Mouse (Mus musculus): ENCODE measurements around the gene Csrp2. TPM values are rescaled to one million over a fixed set of nuclear protein-coding genes. Genes with fewer than 3 reads are reported as not detected.

Csrp2 gene
- polyA plus RNA-seq, 1 experiment from 2014 or later, result 15.7 TPM

DNA sequence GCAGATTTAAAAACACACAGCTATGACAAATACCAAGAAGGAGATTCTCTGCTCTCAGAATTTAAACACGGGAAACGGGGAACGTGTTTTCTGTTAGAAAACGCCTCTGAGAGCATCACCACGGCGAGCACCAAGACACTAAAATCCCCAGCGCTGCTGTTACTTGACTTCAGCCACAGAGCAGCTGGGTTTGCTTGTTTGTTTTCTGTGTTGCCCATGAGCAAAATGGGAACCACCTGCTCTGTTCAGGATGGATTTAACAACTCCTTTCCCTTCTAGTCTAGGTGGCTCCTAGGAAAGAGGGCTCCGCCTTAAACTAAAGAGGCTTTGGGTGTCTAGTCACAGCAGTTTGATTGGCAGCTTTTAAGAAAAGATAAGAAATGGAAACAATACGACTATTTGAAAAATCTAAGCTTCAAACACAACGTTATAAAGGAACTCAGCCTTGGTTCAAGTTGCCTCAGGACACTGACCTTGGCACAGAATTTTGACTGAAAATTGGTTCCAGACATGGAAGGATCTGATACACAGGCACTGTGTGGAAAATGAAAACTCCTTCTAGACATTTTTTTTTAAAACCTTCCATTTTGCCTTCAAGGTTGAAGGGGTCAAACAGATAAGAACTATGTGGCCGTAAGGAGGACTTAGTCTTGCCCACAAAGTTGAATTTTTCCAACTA, 2.8 kb upstream of the Csrp2 start:
- H3K36me3 ChIP-seq (replicated peaks), result no peaks in the 10 kb centered on the region
- ATAC-seq (ENCODE audit: insufficient read depth), result no peak
- H3K27ac ChIP-seq (replicated peaks), result no peak overlapping the region
- no peak overlapping the region for H3K4me2 ChIP-seq
- no peaks in the 10 kb centered on the region for H3K9me3 ChIP-seq (replicated peaks)
- H3K9ac ChIP-seq, result no peak overlapping the region
- H3K4me1 ChIP-seq (replicated peaks), result peaks cover 25% of the 10 kb centered on the region
- no peak overlapping the region for H3K4me3 ChIP-seq (replicated peaks)
- H3K27me3 ChIP-seq, result peaks cover 33% of the 10 kb centered on the region
- 68% methylated on average over 11 of the region's 11 CpGs for WGBS (ENCODE audit: insufficient replicate concordance)

DNA sequence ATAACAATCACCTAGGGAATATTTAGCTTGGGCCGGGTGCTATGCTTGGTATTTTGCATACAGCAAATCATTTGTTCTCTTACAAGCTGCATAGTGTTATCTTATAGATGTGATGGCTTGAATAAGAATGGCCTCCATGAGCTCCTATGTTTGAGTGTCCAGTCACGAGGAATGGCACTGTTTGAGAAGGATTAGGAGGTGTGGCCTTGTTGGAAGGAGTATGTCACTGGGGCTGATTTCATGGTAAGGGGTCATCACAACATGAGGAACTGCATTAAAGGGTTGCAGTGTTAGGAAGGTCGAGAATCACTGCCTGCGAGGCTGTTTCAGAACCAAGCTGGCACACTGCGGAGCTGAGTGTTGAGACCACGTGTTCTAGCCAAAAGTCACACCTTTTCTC, 2.1 kb upstream of the Csrp2 start:
- no peak for ATAC-seq (ENCODE audit: insufficient read depth)
- Histone ChIP-seq H3K9me3 (replicated peaks) (no peaks in the 10 kb centered on the region), H3K9ac (no peak overlapping the region), H3K36me3 (replicated peaks) (no peaks in the 10 kb centered on the region), H3K27me3 (peaks cover 34% of the 10 kb centered on the region), H3K4me3 (replicated peaks) (no peak overlapping the region), H3K4me1 (replicated peaks) (peaks cover 25% of the 10 kb centered on the region), H3K4me2 (no peak overlapping the region), H3K27ac (replicated peaks) (no peak overlapping the region)
- 73% methylated on average over 6 of the region's 6 CpGs for WGBS (ENCODE audit: insufficient replicate concordance)

DNA sequence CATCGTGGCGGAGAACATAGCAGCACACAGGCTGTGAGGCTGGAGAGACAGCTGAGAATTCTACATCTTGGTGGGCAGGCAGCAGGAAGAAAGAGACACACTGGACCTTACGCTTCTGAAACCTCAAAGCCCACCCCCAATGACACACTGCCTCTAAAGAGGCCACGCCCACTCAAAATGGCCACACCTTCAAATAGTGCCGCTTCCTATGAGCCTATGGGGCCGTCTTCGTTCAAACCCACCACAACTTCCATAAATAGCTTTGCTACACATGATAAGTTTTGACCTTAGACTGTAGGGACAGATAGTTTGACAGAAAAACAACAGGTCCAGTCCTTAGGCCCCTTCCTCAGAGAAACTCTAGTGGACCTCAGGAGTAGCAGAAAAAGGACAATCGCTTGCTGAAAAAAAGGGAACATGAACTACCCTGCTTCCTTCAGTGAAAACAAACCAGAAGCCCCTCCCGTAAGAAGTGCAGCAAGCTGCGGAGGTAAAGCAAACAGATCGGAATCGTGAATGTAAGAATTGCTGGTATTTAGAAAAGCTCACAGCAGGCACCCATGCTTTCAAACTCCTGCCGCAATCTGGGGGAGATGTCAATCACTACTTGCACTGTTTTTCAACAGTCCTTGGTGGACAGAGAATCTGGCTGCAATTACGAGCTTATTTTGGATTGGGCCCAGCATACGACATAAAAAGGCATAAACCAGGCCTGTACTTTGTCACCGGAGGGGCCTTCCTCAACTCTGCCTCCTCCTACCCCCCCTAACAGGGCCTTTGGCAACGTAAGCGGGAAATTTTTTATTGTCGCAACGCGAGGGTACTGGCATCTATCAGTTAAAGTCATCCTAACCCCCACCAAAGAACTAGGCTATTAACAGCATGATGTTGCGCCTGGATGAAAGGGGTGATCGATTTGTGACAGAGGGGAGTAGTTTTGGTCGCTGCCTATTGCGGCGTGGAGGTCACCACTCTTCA, 886 bp upstream of the Csrp2 start:
- peak overlapping the region; percentile 58 for H3K4me3 ChIP-seq (replicated peaks)
- H3K4me1 ChIP-seq (replicated peaks), result peaks cover 25% of the 10 kb centered on the region
- H3K36me3 ChIP-seq (replicated peaks), result no peaks in the 10 kb centered on the region
- WGBS (ENCODE audit: insufficient replicate concordance), result 12% methylated on average over 26 of the region's 26 CpGs
- H3K27ac ChIP-seq (replicated peaks), result no peak overlapping the region
- H3K9me3 ChIP-seq (replicated peaks), result no peaks in the 10 kb centered on the region
- H3K4me2 ChIP-seq, result peak overlapping the region; percentile 84
- no peak for ATAC-seq (ENCODE audit: insufficient read depth)
- no peak overlapping the region for H3K9ac ChIP-seq
- peaks cover 38% of the 10 kb centered on the region for H3K27me3 ChIP-seq

DNA sequence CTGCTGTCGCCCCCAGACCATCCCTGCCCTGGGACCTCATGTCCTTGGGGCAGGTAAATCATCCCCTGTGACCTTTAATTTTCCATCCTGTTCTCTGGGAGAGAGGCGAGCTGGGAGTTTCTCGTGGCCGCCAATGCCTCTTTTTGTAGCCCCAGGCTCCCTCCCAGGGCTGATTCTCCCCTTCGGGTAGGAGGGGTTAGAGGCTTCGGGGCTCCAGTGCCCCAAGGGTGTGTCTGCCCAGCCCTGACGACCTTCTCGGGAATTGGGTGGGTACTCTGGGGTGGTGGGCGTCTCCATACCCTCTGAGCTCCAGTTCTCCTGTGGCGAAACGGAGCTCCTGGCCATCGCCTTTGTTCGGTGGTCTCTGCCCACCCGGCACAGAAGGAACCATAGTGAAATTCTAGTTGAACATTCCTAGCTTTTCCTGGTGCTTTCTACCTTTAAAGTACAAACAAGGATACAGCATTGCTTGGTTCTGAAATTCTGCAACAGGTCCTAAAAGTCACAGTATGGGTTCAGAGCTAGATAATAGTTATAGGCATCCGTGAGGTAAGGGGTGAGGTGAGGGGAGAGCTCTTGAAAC, 870 bp downstream of the Csrp2 start:
- Histone ChIP-seq H3K36me3 (replicated peaks) (no peaks in the 10 kb centered on the region), H3K9ac (peak overlapping the region; percentile 43), H3K9me3 (replicated peaks) (no peaks in the 10 kb centered on the region), H3K4me3 (replicated peaks) (peak overlapping the region; percentile 58), H3K4me2 (peak overlapping the region; percentile 84), H3K27ac (replicated peaks) (peak overlapping the region; percentile 24; the same call in 1 of the 2 replicates), H3K27me3 (peaks cover 38% of the 10 kb centered on the region), H3K4me1 (replicated peaks) (peaks cover 25% of the 10 kb centered on the region)
- ATAC-seq (ENCODE audit: insufficient read depth), result peak; percentile 41
- 2% methylated on average over 15 of the region's 15 CpGs for WGBS (ENCODE audit: insufficient replicate concordance)

DNA sequence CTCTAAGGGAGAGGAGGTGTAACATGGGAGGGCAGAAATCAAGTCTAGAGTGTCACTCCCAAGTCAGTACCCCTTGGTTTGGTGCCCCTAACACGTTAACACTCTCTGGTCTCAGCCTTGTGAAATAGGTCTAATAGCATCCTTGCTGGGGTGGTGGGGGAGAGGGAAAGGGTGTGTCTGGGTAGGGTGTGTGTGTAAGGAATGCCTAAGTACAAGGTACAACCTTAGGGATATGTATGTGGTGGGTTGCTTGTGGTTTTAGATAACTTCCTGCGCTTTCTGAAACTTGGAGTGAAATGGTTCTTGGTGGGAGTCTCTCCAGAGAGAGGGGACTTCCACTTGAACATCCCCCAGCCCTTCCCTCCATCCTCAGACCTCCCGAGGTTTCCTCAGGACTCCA, 2.3 kb downstream of the Csrp2 start:
- WGBS (ENCODE audit: insufficient replicate concordance), result 38% methylated on average over 3 of the region's 3 CpGs
- Histone ChIP-seq H3K4me3 (replicated peaks) (no peak overlapping the region), H3K27me3 (peaks cover 38% of the 10 kb centered on the region), H3K9me3 (replicated peaks) (no peaks in the 10 kb centered on the region), H3K4me1 (replicated peaks) (peaks cover 25% of the 10 kb centered on the region), H3K36me3 (replicated peaks) (no peaks in the 10 kb centered on the region), H3K9ac (no peak overlapping the region), H3K4me2 (0 out of 2 replicates have a peak overlapping the region, but pooled peaks have one; percentile 10), H3K27ac (replicated peaks) (no peak overlapping the region)
- ATAC-seq (ENCODE audit: insufficient read depth), result no peak

DNA sequence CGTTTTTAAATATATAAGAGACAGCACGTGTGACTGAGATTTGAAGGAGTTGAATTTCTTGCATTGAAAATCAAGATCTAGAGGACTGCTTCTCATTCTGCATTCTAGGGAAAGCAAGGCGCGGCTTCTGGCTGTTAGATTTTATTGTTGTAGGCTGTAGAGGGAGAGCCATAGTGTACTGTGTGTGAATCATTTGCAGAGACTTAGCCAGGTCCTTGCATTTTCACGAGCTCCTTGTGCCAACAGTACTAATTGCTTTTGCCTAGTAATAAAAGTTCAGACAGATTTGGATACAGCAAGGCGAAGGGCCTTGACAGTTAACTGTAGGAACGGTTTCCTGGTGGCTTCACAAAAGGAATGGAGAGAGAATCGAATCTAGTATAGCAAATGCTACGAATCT, 3.0 kb downstream of the Csrp2 start:
- Histone ChIP-seq H3K9me3 (replicated peaks) (no peaks in the 10 kb centered on the region), H3K27me3 (peaks cover 38% of the 10 kb centered on the region), H3K27ac (replicated peaks) (no peak overlapping the region), H3K4me1 (replicated peaks) (peaks cover 25% of the 10 kb centered on the region), H3K4me3 (replicated peaks) (no peak overlapping the region), H3K4me2 (no peak overlapping the region), H3K36me3 (replicated peaks) (no peaks in the 10 kb centered on the region), H3K9ac (no peak overlapping the region)
- WGBS (ENCODE audit: insufficient replicate concordance), result 59% methylated on average over 9 of the region's 9 CpGs
- no peak for ATAC-seq (ENCODE audit: insufficient read depth)

DNA sequence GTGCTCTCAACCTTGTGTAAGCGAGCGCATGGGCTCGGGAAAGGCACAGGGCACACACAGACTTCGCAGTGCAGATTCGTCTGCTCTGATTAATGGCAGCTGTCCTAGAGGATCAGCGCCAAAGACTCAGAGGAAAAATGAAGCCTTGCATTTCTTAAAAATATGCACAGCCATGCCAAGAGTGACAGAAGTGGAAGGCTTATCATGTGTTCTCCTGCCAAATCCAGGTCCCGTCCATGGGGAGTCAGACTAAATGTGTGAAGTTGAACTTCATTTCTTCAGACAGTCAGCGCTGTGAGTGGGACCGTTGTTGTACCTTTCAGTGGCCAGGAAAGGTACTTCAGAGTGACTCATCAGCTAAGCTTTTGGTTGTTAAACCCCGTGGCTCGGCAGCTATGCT, 7.9 kb downstream of the Csrp2 start:
- no peak overlapping the region for H3K27ac ChIP-seq (replicated peaks)
- 66% methylated on average over 11 of the region's 11 CpGs for WGBS (ENCODE audit: insufficient replicate concordance)
- H3K4me2 ChIP-seq, result no peak overlapping the region

DNA sequence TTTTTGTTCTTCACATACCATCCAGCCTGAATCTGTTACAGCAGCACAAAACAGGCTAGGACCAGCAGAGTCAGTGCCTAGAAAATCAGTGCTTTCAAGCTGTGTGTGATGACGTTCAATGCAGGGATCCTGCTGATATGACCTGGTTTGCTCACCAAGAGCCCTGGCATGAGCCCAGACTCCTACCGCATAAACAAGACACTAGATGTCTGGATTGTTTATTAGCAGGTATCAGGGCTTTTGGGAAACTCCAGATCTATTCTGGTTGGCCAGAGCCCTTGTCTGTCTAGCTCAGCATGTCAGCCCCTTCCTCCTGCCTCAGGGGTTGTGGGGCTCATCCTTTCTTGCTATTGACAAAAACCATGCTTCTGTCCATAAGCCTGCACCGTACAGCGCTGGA, 10.2 kb downstream of the Csrp2 start:
- Histone ChIP-seq H3K9ac (no peak overlapping the region), H3K27ac (replicated peaks) (no peak overlapping the region), H3K36me3 (replicated peaks) (no peaks in the 10 kb centered on the region), H3K9me3 (replicated peaks) (no peaks in the 10 kb centered on the region), H3K4me3 (replicated peaks) (no peak overlapping the region), H3K4me2 (no peak overlapping the region), H3K27me3 (no peaks in the 10 kb centered on the region), H3K4me1 (replicated peaks) (no peaks in the 10 kb centered on the region; the same call in 1 of the 2 replicates)
- 62% methylated on average over 4 of the region's 4 CpGs for WGBS (ENCODE audit: insufficient replicate concordance)
- ATAC-seq (ENCODE audit: insufficient read depth), result no peak

More for the DNA sequence above, 7.9 kb downstream of the Csrp2 start:
- Histone ChIP-seq H3K36me3 (replicated peaks) (no peaks in the 10 kb centered on the region), H3K27me3 (0 out of 2 replicates have a peak, but pooled peaks cover 4% of the 10 kb centered on the region), H3K9ac (no peak overlapping the region), H3K4me3 (replicated peaks) (no peak overlapping the region), H3K4me1 (replicated peaks) (no peaks in the 10 kb centered on the region; the same call in 1 of the 2 replicates), H3K9me3 (replicated peaks) (no peaks in the 10 kb centered on the region)
- ATAC-seq (ENCODE audit: insufficient read depth), result no peak

DNA sequence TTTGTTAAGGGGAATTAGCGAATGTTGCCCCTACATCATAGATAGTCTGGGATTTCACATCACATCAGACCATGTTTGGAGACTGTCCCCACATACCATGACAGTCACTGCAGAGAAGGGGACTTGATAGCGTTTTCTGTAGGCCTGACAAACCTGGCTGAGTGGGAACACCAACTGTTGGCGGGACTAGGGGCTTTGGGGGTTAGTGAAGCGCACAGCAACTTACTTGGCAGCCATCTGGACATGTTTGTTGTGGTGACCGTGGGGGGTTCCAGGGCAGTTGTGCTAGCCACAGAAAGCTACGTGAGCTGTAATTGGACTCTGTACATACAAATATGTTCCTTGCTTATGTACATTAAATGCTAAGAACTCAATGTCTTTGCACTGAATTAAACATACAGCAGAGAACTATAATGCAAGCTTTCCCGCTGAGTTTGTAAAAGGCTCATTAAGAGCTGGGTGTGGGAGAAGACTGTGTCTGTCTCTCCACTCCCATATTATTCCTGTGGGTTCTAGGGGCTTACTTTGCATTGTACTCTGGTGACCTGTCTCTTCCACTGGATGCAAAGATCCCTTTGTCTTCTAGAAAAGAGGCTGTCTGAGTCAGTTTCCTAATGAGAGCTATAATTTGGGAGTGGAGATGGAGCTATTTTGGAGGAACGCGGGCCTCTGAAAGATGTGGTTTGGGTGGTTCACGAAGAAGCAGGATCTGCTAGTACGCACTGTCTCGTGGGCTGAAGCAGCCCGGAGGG, 11.7 kb downstream of the Csrp2 start:
- H3K27ac ChIP-seq (replicated peaks), result no peak overlapping the region
- no peaks in the 10 kb centered on the region for H3K27me3 ChIP-seq
- no peak for ATAC-seq (ENCODE audit: insufficient read depth)
- no peaks in the 10 kb centered on the region for H3K36me3 ChIP-seq (replicated peaks)
- H3K4me3 ChIP-seq (replicated peaks), result peak overlapping the region; percentile 38
- no peak overlapping the region for H3K9ac ChIP-seq
- no peaks in the 10 kb centered on the region for H3K9me3 ChIP-seq (replicated peaks)
- H3K4me1 ChIP-seq (replicated peaks), result peaks cover 4% of the 10 kb centered on the region; the same call in 1 of the 2 replicates
- WGBS (ENCODE audit: insufficient replicate concordance), result 51% methylated on average over 13 of the region's 13 CpGs
- peak overlapping the region; percentile 58 for H3K4me2 ChIP-seq

DNA sequence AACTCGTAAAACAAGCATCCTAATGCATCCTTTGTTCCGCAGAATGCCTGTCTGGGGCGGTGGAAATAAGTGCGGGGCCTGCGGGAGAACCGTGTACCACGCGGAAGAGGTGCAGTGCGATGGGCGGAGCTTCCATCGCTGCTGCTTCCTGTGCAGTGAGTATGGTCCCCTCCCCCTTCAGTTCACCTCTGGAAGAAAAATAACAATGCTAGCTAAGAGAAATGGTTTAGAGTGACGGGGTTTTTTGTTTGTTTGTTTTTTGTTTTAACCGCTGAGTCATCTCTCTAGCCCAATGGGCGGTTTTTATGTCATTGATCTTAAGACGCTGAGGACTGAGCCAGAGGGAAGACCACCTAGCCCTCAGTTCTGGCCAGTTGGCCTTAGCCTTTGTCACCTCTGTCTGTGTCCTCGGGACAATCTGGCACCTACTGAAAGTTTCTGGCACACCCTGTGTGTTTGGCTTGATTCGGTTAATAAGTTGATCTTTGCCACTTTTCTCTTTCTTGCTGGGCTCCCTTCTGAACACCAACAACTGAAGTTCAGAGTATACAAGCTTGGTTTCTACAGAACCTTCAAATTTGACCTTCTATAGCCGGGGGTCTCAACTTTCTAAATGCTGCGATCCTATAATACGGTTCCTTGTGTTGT, 12.4 kb downstream of the Csrp2 start:
- peaks cover 4% of the 10 kb centered on the region; the same call in 1 of the 2 replicates for H3K4me1 ChIP-seq (replicated peaks)
- no peaks in the 10 kb centered on the region for H3K36me3 ChIP-seq (replicated peaks)
- no peaks in the 10 kb centered on the region for H3K27me3 ChIP-seq
- H3K4me2 ChIP-seq, result peak overlapping the region; percentile 58
- ATAC-seq (ENCODE audit: insufficient read depth), result no peak
- no peak overlapping the region for H3K27ac ChIP-seq (replicated peaks)
- no peaks in the 10 kb centered on the region for H3K9me3 ChIP-seq (replicated peaks)
- 31% methylated on average over 20 of the region's 20 CpGs for WGBS (ENCODE audit: insufficient replicate concordance)
- H3K4me3 ChIP-seq (replicated peaks), result peak overlapping the region; percentile 38
- H3K9ac ChIP-seq, result no peak overlapping the region

All from liver, embryonic 15.5 days (tissue).